Mouse (Mus musculus): Measurements from ENCODE around the gene Srebf1. TPM values are rescaled to one million over a fixed set of nuclear protein-coding genes. Genes with fewer than 3 reads are reported as not detected.

Gene Srebf1
- polyA plus RNA-seq, 2 experiments = 37.6 to 38.8 TPM

DNA sequence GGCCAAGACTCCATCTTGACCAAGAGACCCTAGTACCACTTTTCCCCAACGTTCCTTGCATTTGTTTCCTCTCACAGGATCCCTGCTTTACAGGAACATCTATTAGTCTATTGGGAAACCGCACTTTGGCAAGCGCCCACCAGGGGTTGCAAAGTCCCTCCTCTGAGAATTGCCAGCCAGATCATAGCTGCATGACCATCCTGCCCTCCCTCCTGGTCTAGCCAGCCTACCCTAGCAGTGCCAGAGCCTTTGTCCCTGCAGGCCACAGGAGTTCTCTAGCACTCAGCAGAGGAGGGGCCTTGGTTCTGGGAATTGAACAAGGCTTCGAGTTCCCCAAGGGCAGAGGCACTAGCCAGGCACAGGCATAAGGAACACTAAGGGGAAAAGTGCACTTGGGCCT is 2.3 kb upstream of the Srebf1 start:
- no peak overlapping the region for H3K9ac ChIP-seq (replicated peaks)
- H3K36me3 ChIP-seq (replicated peaks; ENCODE audit: control insufficient read depth, insufficient read depth, low read depth) = no peaks in the 10 kb centered on the region
- no peak for ATAC-seq (ENCODE audit: insufficient read depth)
- DNase-seq (ENCODE audit: low read depth in 3 of 3, low spot score in 3 of 3) = no peak
- no peaks in the 10 kb centered on the region for H3K9me3 ChIP-seq (ENCODE audit: control insufficient read depth, low read length)
- H3K27ac ChIP-seq = no peak overlapping the region
- H3K4me3 ChIP-seq (ENCODE audit: insufficient read depth in 1 of 2, low read depth in 2 of 2, low read length in 2 of 2) = no peak overlapping the region
- no peaks in the 10 kb centered on the region for H3K27me3 ChIP-seq (ENCODE audit: control insufficient read depth, insufficient read depth, low read length)
- TF ChIP-seq EP300 (IDR thresholded peaks at IDR 0.05; ENCODE audit: low read depth) (no peak), CTCF (IDR thresholded peaks at IDR 0.05; ENCODE audit: low read depth) (peak; percentile 50)
- H3K4me2 ChIP-seq (ENCODE audit: low read depth) = no peak overlapping the region
- peaks cover 10 to 29% of the 10 kb centered on the region in 2 experiments for H3K4me1 ChIP-seq (replicated peaks; ENCODE audit: control insufficient read depth in 2 of 2, insufficient read depth in 2 of 2, low read length in 1 of 2)
- 50% methylated on average over 4 of the region's 4 CpGs for WGBS (ENCODE audit: insufficient replicate concordance)

DNA sequence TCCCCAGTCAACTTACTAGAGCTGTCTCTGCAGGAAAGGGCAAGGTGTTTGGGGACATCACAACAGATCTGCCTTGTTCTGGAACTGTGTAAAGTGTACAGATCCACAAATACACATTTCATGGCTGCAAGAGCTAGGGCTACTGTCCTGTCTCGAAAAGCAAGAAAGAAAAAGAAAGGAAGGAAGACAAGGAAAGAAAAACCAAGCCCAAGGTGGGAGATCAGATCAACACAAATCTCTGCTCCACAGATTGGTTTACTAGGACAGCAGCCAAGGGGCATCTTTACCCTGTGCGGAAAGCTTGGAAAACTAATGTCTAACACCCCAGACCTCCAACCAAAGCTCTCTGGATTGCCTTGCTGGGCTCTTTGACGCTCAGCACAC is 304 bp downstream of the Srebf1 start:
- peaks cover 5% of the 10 kb centered on the region; the same call in 1 of the 2 replicates for H3K36me3 ChIP-seq (replicated peaks; ENCODE audit: control insufficient read depth, insufficient read depth, low read depth)
- no peak for TF ChIP-seq CTCF (IDR thresholded peaks at IDR 0.05; ENCODE audit: low read depth)
- no peak for ATAC-seq (ENCODE audit: insufficient read depth)
- no peaks in the 10 kb centered on the region for H3K27me3 ChIP-seq (ENCODE audit: control insufficient read depth, insufficient read depth, low read length)
- H3K4me3 ChIP-seq (ENCODE audit: insufficient read depth in 1 of 2, low read depth in 2 of 2, low read length in 2 of 2) = peak overlapping the region; percentile 56 to 72
- no peak overlapping the region; the same call in 1 of the 2 replicates for H3K27ac ChIP-seq
- H3K9me3 ChIP-seq (ENCODE audit: control insufficient read depth, low read length) = no peaks in the 10 kb centered on the region
- no peak overlapping the region; the same call in 1 of the 2 replicates for H3K9ac ChIP-seq (replicated peaks)
- peak overlapping the region; percentile 91 for H3K4me2 ChIP-seq (ENCODE audit: low read depth)
- whole genome bisulfite sequencing (ENCODE audit: insufficient replicate concordance) = 34% methylated on average over 3 of the region's 3 CpGs
- DNase-seq (ENCODE audit: low read depth in 3 of 3, low spot score in 3 of 3) = no peak
- peaks cover 23 to 53% of the 10 kb centered on the region in 2 experiments for H3K4me1 ChIP-seq (replicated peaks; ENCODE audit: control insufficient read depth in 2 of 2, insufficient read depth in 2 of 2, low read length in 1 of 2)

DNA sequence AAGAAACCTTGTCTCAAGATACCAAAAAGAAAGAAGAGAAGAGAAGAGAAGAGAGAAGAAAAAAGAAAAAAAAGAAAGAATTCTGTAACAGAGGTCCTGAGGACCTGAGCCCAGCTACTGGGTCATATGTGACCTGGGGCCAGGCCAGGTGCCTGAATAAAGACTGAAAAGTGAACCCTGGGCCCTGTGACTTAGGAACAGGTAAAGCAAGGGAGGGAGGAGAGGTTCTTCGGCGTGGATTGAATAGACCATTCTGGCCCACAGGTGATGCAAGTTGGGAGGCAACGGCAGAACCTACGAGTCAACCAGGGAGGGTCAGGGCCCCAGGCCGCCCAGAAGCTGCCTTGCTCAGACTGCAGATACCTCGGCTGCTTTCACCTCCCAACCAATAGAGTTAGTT is 956 bp downstream of the Srebf1 start:
- 59% methylated on average over 6 of the region's 6 CpGs for WGBS (ENCODE audit: insufficient replicate concordance)
- no peak for ATAC-seq (ENCODE audit: insufficient read depth)
- Histone ChIP-seq H3K36me3 (replicated peaks; ENCODE audit: control insufficient read depth, insufficient read depth, low read depth) (peaks cover 5% of the 10 kb centered on the region; the same call in 1 of the 2 replicates), H3K9me3 (ENCODE audit: control insufficient read depth, low read length) (no peaks in the 10 kb centered on the region), H3K4me3 (ENCODE audit: insufficient read depth in 1 of 2, low read depth in 2 of 2, low read length in 2 of 2) (no peak overlapping the region), H3K4me2 (ENCODE audit: low read depth) (peak overlapping the region; percentile 91), H3K4me1 (replicated peaks; ENCODE audit: control insufficient read depth in 2 of 2, insufficient read depth in 2 of 2, low read length in 1 of 2) (peaks cover 30 to 59% of the 10 kb centered on the region in 2 experiments), H3K27me3 (ENCODE audit: control insufficient read depth, insufficient read depth, low read length) (no peaks in the 10 kb centered on the region), H3K9ac (replicated peaks) (no peak overlapping the region), H3K27ac (no peak overlapping the region)
- TF ChIP-seq CTCF (IDR thresholded peaks at IDR 0.05; ENCODE audit: low read depth) (no peak), EP300 (IDR thresholded peaks at IDR 0.05; ENCODE audit: low read depth) (no peak)
- no peak for DNase-seq (ENCODE audit: low read depth in 3 of 3, low spot score in 3 of 3)

DNA sequence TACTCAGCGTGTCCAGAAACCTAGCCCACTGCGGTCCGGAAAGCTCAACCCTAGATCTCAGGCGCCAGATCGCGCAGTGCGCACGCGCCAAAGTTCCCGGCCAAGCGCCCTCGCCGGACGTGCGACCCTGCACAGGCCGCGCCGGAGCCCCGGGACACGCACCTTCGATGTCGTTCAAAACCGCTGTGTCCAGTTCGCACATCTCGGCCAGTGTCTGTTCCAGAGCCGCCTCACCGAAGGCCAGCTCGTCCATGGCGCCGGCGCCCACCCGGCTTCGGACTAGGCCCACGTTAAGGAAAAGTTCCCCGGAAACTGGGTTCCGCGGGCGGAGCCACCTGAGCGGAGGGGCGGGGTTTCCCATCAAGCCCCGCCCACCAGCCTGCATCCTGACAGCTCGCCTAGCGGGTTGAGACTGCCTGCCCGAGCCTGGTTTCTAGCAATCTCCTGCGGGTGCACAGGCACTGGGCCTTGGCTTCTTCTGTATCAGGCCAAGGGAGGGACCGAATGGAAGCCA is 2.0 kb downstream of the Srebf1 start:
- DNase-seq (ENCODE audit: low read depth in 3 of 3, low spot score in 3 of 3) (peak; percentile 77 to 84 (median 81)), ATAC-seq (ENCODE audit: insufficient read depth) (peak; percentile 73)
- Histone ChIP-seq H3K27me3 (ENCODE audit: control insufficient read depth, insufficient read depth, low read length) (no peaks in the 10 kb centered on the region), H3K4me3 (ENCODE audit: insufficient read depth in 1 of 2, low read depth in 2 of 2, low read length in 2 of 2) (peak overlapping the region; percentile 75 to 94), H3K9ac (replicated peaks) (peak overlapping the region; percentile 86), H3K9me3 (ENCODE audit: control insufficient read depth, low read length) (no peaks in the 10 kb centered on the region), H3K36me3 (replicated peaks; ENCODE audit: control insufficient read depth, insufficient read depth, low read depth) (peaks cover 5% of the 10 kb centered on the region; the same call in 1 of the 2 replicates), H3K27ac (peak overlapping the region; percentile 90), H3K4me1 (replicated peaks; ENCODE audit: control insufficient read depth in 2 of 2, insufficient read depth in 2 of 2, low read length in 1 of 2) (peaks cover 34 to 63% of the 10 kb centered on the region in 2 experiments), H3K4me2 (ENCODE audit: low read depth) (peak overlapping the region; percentile 97)
- under 1% methylated on average over 46 of the region's 46 CpGs for WGBS (ENCODE audit: insufficient replicate concordance)
- TF ChIP-seq CTCF (IDR thresholded peaks at IDR 0.05; ENCODE audit: low read depth) = no peak
- TF ChIP-seq EP300 (IDR thresholded peaks at IDR 0.05; ENCODE audit: low read depth) = no peak

DNA sequence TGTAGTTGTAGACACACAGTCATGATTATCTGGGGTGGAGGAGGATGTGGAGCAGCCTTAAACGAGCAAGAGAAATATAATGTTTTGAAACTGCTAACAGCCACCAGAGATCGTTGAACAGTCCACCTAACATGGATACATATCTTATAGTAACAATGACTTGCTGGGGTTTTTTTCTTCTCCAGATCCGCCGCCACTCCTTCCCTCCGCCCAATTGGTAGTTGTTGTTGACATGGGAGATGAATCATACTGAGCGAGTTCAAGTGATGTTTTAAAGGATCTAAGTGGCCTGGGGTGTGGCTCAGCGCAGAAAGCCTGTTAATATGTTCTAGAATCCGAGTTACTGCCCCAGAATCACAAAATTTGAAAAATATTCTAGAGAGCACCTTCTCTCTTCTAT is 2.8 kb downstream of the Srebf1 start:
- TF ChIP-seq CTCF (IDR thresholded peaks at IDR 0.05; ENCODE audit: low read depth) (no peak), EP300 (IDR thresholded peaks at IDR 0.05; ENCODE audit: low read depth) (no peak)
- Histone ChIP-seq H3K36me3 (replicated peaks; ENCODE audit: control insufficient read depth, insufficient read depth, low read depth) (peaks cover 5% of the 10 kb centered on the region; the same call in 1 of the 2 replicates), H3K9me3 (ENCODE audit: control insufficient read depth, low read length) (no peaks in the 10 kb centered on the region), H3K9ac (replicated peaks) (peak overlapping the region; percentile 86), H3K27ac (peak overlapping the region; percentile 90), H3K4me2 (ENCODE audit: low read depth) (peak overlapping the region; percentile 97), H3K27me3 (ENCODE audit: control insufficient read depth, insufficient read depth, low read length) (no peaks in the 10 kb centered on the region), H3K4me3 (ENCODE audit: insufficient read depth in 1 of 2, low read depth in 2 of 2, low read length in 2 of 2) (peak overlapping the region; percentile 75 to 94), H3K4me1 (replicated peaks; ENCODE audit: control insufficient read depth in 2 of 2, insufficient read depth in 2 of 2, low read length in 1 of 2) (peaks cover 34 to 63% of the 10 kb centered on the region in 2 experiments)
- 4% methylated on average over 8 of the region's 8 CpGs for WGBS (ENCODE audit: insufficient replicate concordance)
- ATAC-seq (ENCODE audit: insufficient read depth) (no peak), DNase-seq (ENCODE audit: low read depth in 3 of 3, low spot score in 3 of 3) (peak in 1 of 3 experiments; percentile 54)

Data from liver, embryonic 14.5 days (tissue).